Mouse (Mus musculus) cortical plate, adult 2 months (tissue): ENCODE results near the gene Bbs12. TPM values are rescaled to one million over a fixed set of nuclear protein-coding genes. Genes with fewer than 3 reads are reported as not detected.

Experiments used
- H3K27ac ChIP-seq: fragments of 200-500 bp; 2 replicates; pipeline ENCODE4 v1.5.1; 2012; ENCODE audit warnings: low read length, control low read depth, inconsistent platforms; ENCODE audit not compliant: insufficient read depth
- H3K4me1 ChIP-seq: fragments of 200-500 bp; 2 replicates; pipeline ENCODE4 v1.6.1; 2011; ENCODE audit warnings: low read length; ENCODE audit not compliant: control insufficient read depth, insufficient read depth
- H3K4me3 ChIP-seq: fragments of 200-500 bp; 2 replicates; pipeline ENCODE4 v1.5.1; 2011; ENCODE audit warnings: mild to moderate bottlenecking, low read length, control low read depth; ENCODE audit not compliant: insufficient read depth
- CTCF ChIP-seq: fragments of 200-500 bp; IDR thresholded peaks from 2 replicates; pipeline ENCODE4 v1.5.1; 2011; ENCODE audit warnings: mild to moderate bottlenecking, control low read depth, low read length; ENCODE audit not compliant: insufficient read depth; ENCODE audit errors: extremely low read depth
- POLR2A ChIP-seq: fragments of 200-500 bp; IDR thresholded peaks from 2 replicates; pipeline ENCODE4 v1.6.1; 2011; ENCODE audit warnings: mild to moderate bottlenecking, low read length, control low read depth; ENCODE audit not compliant: insufficient read depth; ENCODE audit errors: extremely low read depth
- polyA plus RNA-seq: library from polyadenylated mRNA; depleted of rRNA; stranded (reverse); fragments of >200 nt; gene quantifications from 2 replicates; pipeline ENCODE4 v1.2.3, GENCODE M21; 2012; rRNA removed

Bbs12 gene
- 1.7 and 2.1 TPM in 2 replicates for polyA plus RNA-seq

- TF ChIP-seq POLR2A (peak; percentile 62), CTCF (no peak)
- Histone ChIP-seq H3K4me3 (peak within 1 kb of the TSS; percentile 67), H3K27ac (peak within 1 kb of the TSS; percentile 15)
These were observed at the start of gene Bbs12, which contains the start of gene Cetn4 for GRCm38 (mm10) chr3:37312370-37312941. Bbs12 (plus strand) TSS chr3:37312554. Cetn4 (minus strand) TSS chr3:37312708.

GRCm38 (mm10) chr3:37268338-37268737 lies 44.0 kb upstream of the Bbs12 start:
- Histone ChIP-seq H3K27ac (no peak overlapping the region), H3K4me3 (no peak overlapping the region), H3K4me1 (no peaks in the 10 kb centered on the region)

More at GRCm38 (mm10) chr3:37312370-37312941, at the start of gene Bbs12, which contains the start of gene Cetn4:
- H3K4me1 ChIP-seq, result no peaks in the 10 kb centered on the region

GRCm38 (mm10) chr3:37269926-37270325 lies 42.4 kb upstream of the Bbs12 start:
- H3K4me3 ChIP-seq, result no peak overlapping the region
- no peak for TF ChIP-seq POLR2A
- no peak for TF ChIP-seq CTCF

More at GRCm38 (mm10) chr3:37268338-37268737, 44.0 kb upstream of the Bbs12 start:
- TF ChIP-seq CTCF, result no peak

GRCm38 (mm10) chr3:37271209-37271608 lies 41.1 kb upstream of the Bbs12 start:
- H3K4me1 ChIP-seq, result no peaks in the 10 kb centered on the region
- peak; percentile 94 for TF ChIP-seq CTCF
- TF ChIP-seq POLR2A, result no peak
- H3K4me3 ChIP-seq, result no peak overlapping the region
- no peak overlapping the region for H3K27ac ChIP-seq

More at GRCm38 (mm10) chr3:37269926-37270325, 42.4 kb upstream of the Bbs12 start:
- Histone ChIP-seq H3K4me1 (no peaks in the 10 kb centered on the region), H3K27ac (no peak overlapping the region)

GRCm38 (mm10) chr3:37273092-37273491 lies 39.3 kb upstream of the Bbs12 start:
- Histone ChIP-seq H3K27ac (no peak overlapping the region), H3K4me3 (no peak overlapping the region), H3K4me1 (no peaks in the 10 kb centered on the region)
- TF ChIP-seq CTCF (no peak), POLR2A (no peak)

GRCm38 (mm10) chr3:37274661-37275060 lies 37.7 kb upstream of the Bbs12 start:
- Histone ChIP-seq H3K4me3 (no peak overlapping the region), H3K27ac (no peak overlapping the region), H3K4me1 (no peaks in the 10 kb centered on the region)
- TF ChIP-seq CTCF (no peak), POLR2A (no peak)

- TF ChIP-seq CTCF (no peak), POLR2A (no peak)
- no peaks in the 10 kb centered on the region for H3K4me1 ChIP-seq
- no peak overlapping the region for H3K27ac ChIP-seq
- H3K4me3 ChIP-seq, result no peak overlapping the region
These were observed 32.1 kb upstream of the Bbs12 start for GRCm38 (mm10) chr3:37280221-37280620.

- H3K27ac ChIP-seq, result no peak overlapping the region
- TF ChIP-seq POLR2A, result no peak
- no peak for TF ChIP-seq CTCF
These were observed 31.5 kb upstream of the Bbs12 start for GRCm38 (mm10) chr3:37280871-37281270.

GRCm38 (mm10) chr3:37282299-37282922 lies 29.9 kb upstream of the Bbs12 start:
- Histone ChIP-seq H3K4me1 (no peaks in the 10 kb centered on the region), H3K4me3 (no peak overlapping the region), H3K27ac (no peak overlapping the region)
- TF ChIP-seq CTCF (no peak), POLR2A (no peak)

More at GRCm38 (mm10) chr3:37280871-37281270, 31.5 kb upstream of the Bbs12 start:
- Histone ChIP-seq H3K4me3 (no peak overlapping the region), H3K4me1 (no peaks in the 10 kb centered on the region)

GRCm38 (mm10) chr3:37283234-37283633 lies 29.1 kb upstream of the Bbs12 start:
- TF ChIP-seq CTCF, result no peak
- no peak for TF ChIP-seq POLR2A

More at GRCm38 (mm10) chr3:37283234-37283633, 29.1 kb upstream of the Bbs12 start:
- H3K27ac ChIP-seq, result no peak overlapping the region
- no peak overlapping the region for H3K4me3 ChIP-seq
- H3K4me1 ChIP-seq, result no peaks in the 10 kb centered on the region
